Mouse (Mus musculus) lung, embryonic 14.5 days (tissue): ENCODE results near the gene Slc35c2. TPM values are rescaled to one million over a fixed set of nuclear protein-coding genes. Genes with fewer than 3 reads are reported as not detected.

Experiments
- ATAC-seq: fragments of 200-750 bp; cut with Nextera tagmentation; 2 replicates; pipeline ENCODE4 v1.8.0; 2017; ENCODE audit warnings: mild to moderate bottlenecking, moderate TSS enrichment, moderate library complexity; ENCODE audit not compliant: insufficient read depth
- DNase-seq: peaks from one replicate; pipeline ENCODE4 v3.0.0-alpha.2; 2015
- H3K27ac ChIP-seq: fragments of 300-500 bp; sonication (generic); 2 replicates; pipeline ENCODE4 v1.5.1; 2014; ENCODE audit warnings: low read depth, mild to moderate bottlenecking, moderate library complexity
- H3K27me3 ChIP-seq: fragments of 300-500 bp; sonication (generic); 2 replicates; pipeline ENCODE4 v1.6.1; 2014; ENCODE audit warnings: low read length, control low read depth; ENCODE audit not compliant: insufficient read depth
- H3K36me3 ChIP-seq: fragments of 300-500 bp; sonication (generic); 2 replicates; pipeline ENCODE4 v1.6.1; 2014; ENCODE audit warnings: control low read depth; ENCODE audit not compliant: insufficient read depth
- H3K4me1 ChIP-seq: fragments of 300-500 bp; sonication (generic); 2 replicates; pipeline ENCODE4 v1.6.1; 2014; ENCODE audit warnings: antibody characterized with exemption, control low read depth; ENCODE audit not compliant: insufficient read depth
- H3K4me2 ChIP-seq: fragments of 300-500 bp; sonication (generic); 2 replicates; pipeline ENCODE4 v1.6.1; 2014; ENCODE audit warnings: mild to moderate bottlenecking
- H3K4me3 ChIP-seq: fragments of 300-500 bp; sonication (generic); 2 replicates; pipeline ENCODE4 v1.5.1; 2014; ENCODE audit warnings: low read depth, low read length
- H3K9ac ChIP-seq: fragments of 300-500 bp; sonication (generic); 2 replicates; pipeline ENCODE4 v1.6.1; 2014
- H3K9me3 ChIP-seq: fragments of 300-500 bp; sonication (generic); 2 replicates; pipeline ENCODE4 v1.6.1; 2016; ENCODE audit warnings: low read depth, low read length, control low read depth
- CTCF ChIP-seq: IDR thresholded peaks from 2 replicates; pipeline ENCODE4 v1.5.1; 2016; ENCODE audit warnings: antibody characterized with exemption, low read depth
- WGBS: fragments of 180-500 bp; shearing (Covaris S2); extraction: QIAGEN DNeasy Blood & Tissue Kit; methylation state at CpG from one replicate; pipeline ENCODE4 v1.1.7; 2014; 5-methylcytosine and 5-hydroxymethylcytosine counted together
- polyA plus RNA-seq: library from polyadenylated mRNA; unstranded; fragments of >200 nt; fragmentation: Nextera tagmentation; extraction: Ambion mirVana; gene quantifications from 2 replicates; pipeline ENCODE4 v1.2.1, GENCODE M21; 2014

Slc35c2 gene
- polyA plus RNA-seq, result 51.9 and 52.3 TPM in 2 replicates

GRCm38 (mm10) chr2:165287202-165287984, at the start of gene Slc35c2:
Gene Slc35c2 (minus strand): TSS chr2:165287869.
- Histone ChIP-seq H3K27me3 (no peaks in the 10 kb centered on the region), H3K27ac (peak within 1 kb of the TSS; percentile 36), H3K9me3 (no peaks in the 10 kb centered on the region), H3K4me2 (peak within 1 kb of the TSS; percentile 91), H3K9ac (peak within 1 kb of the TSS; percentile 73), H3K36me3 (peaks cover 33% of the 10 kb centered on the region), H3K4me1 (peaks cover 3% of the 10 kb centered on the region; the same call in 1 of the 2 replicates), H3K4me3 (peak within 1 kb of the TSS; percentile 84)
- ATAC-seq, result peak; percentile 96
- peak; percentile 97 for DNase-seq
- under 1% methylated on average over 49 of the region's 49 CpGs for WGBS
- TF ChIP-seq CTCF, result peak; percentile 41; the same call in 1 of the 2 replicates

- H3K4me1 ChIP-seq, result no peaks in the 10 kb centered on the region
- H3K9ac ChIP-seq, result no peak overlapping the region
- no peaks in the 10 kb centered on the region for H3K36me3 ChIP-seq
- no peaks in the 10 kb centered on the region for H3K9me3 ChIP-seq
- H3K4me2 ChIP-seq, result no peak overlapping the region
- no peaks in the 10 kb centered on the region for H3K27me3 ChIP-seq
- H3K4me3 ChIP-seq, result no peak overlapping the region
- DNase-seq (peak; percentile 68), ATAC-seq (no peak)
- WGBS, result 32% methylated on average over 3 of the region's 3 CpGs
- TF ChIP-seq CTCF, result peak; percentile 61
- H3K27ac ChIP-seq, result no peak overlapping the region
Measured at GRCm38 (mm10) chr2:165337191-165337590, 49.5 kb upstream of the Slc35c2 start.

- no peak for DNase-seq
- no peak for TF ChIP-seq CTCF
- no peak overlapping the region for H3K4me2 ChIP-seq
- H3K27me3 ChIP-seq, result no peaks in the 10 kb centered on the region
- no peak overlapping the region for H3K9ac ChIP-seq
- no peaks in the 10 kb centered on the region for H3K4me1 ChIP-seq
- H3K9me3 ChIP-seq, result no peaks in the 10 kb centered on the region
- 47% methylated on average over 14 of the region's 14 CpGs for WGBS
- H3K27ac ChIP-seq, result no peak overlapping the region
- H3K36me3 ChIP-seq, result no peaks in the 10 kb centered on the region
- ATAC-seq, result no peak
- H3K4me3 ChIP-seq, result no peak overlapping the region
Measured at GRCm38 (mm10) chr2:165332610-165333210, 45.0 kb upstream of the Slc35c2 start.

GRCm38 (mm10) chr2:165329703-165330102, 42.0 kb upstream of the Slc35c2 start:
- Histone ChIP-seq H3K4me2 (no peak overlapping the region), H3K36me3 (no peaks in the 10 kb centered on the region), H3K4me3 (no peak overlapping the region), H3K27ac (no peak overlapping the region), H3K27me3 (no peaks in the 10 kb centered on the region), H3K9me3 (no peaks in the 10 kb centered on the region), H3K4me1 (peaks cover 9% of the 10 kb centered on the region), H3K9ac (no peak overlapping the region)
- no peak for DNase-seq
- WGBS, result 15% methylated on average over 3 of the region's 3 CpGs
- no peak for ATAC-seq
- no peak for TF ChIP-seq CTCF

GRCm38 (mm10) chr2:165328746-165329145, 41.1 kb upstream of the Slc35c2 start:
- no peak for ATAC-seq
- 66% methylated on average over 5 of the region's 5 CpGs for WGBS

DNA sequence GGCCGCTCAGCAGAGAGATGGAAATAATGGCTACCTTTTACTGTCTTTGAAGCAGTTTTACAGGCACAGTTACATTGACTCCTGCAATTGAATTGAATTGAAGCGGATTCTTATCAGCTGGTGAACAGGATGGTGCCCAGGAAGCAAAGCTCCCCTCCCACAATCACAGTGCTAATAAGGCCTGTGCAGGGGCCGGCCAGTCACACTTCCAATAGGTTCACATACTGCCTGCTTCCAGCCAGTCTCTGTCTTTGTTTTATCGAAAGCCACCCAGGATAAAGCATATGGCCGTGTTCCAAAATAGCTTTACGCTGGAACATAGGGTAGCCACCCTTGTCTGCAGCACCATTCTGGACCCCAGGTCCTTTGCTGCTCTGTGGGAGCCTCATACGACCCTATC, 39.7 kb upstream of the Slc35c2 start:
- peak overlapping the region; percentile 62 for H3K9ac ChIP-seq
- H3K4me3 ChIP-seq, result peak overlapping the region; percentile 93
- TF ChIP-seq CTCF, result no peak
- no peaks in the 10 kb centered on the region for H3K36me3 ChIP-seq
- ATAC-seq (no peak), DNase-seq (no peak)
- H3K27me3 ChIP-seq, result no peaks in the 10 kb centered on the region
- H3K4me2 ChIP-seq, result peak overlapping the region; percentile 95
- H3K27ac ChIP-seq, result no peak overlapping the region
- peaks cover 15% of the 10 kb centered on the region for H3K4me1 ChIP-seq
- H3K9me3 ChIP-seq, result no peaks in the 10 kb centered on the region
- 49% methylated on average over 7 of the region's 7 CpGs for WGBS

More at GRCm38 (mm10) chr2:165328746-165329145, 41.1 kb upstream of the Slc35c2 start:
- no peak for TF ChIP-seq CTCF
- no peak overlapping the region for H3K27ac ChIP-seq
- peaks cover 12% of the 10 kb centered on the region for H3K4me1 ChIP-seq
- no peaks in the 10 kb centered on the region for H3K27me3 ChIP-seq
- no peak for DNase-seq
- no peaks in the 10 kb centered on the region for H3K36me3 ChIP-seq
- no peak overlapping the region for H3K9ac ChIP-seq
- no peak overlapping the region for H3K4me2 ChIP-seq
- H3K4me3 ChIP-seq, result no peak overlapping the region
- no peaks in the 10 kb centered on the region for H3K9me3 ChIP-seq

- Histone ChIP-seq H3K9me3 (no peaks in the 10 kb centered on the region), H3K4me1 (peaks cover 20% of the 10 kb centered on the region), H3K36me3 (no peaks in the 10 kb centered on the region), H3K9ac (peak within 1 kb of the TSS; percentile 88), H3K27ac (peak within 1 kb of the TSS; percentile 70), H3K4me3 (peak within 1 kb of the TSS; percentile 93), H3K4me2 (peak within 1 kb of the TSS; percentile 95), H3K27me3 (no peaks in the 10 kb centered on the region)
- peak; percentile 99 for DNase-seq
- no peak; the same call in 1 of the 2 replicates for TF ChIP-seq CTCF
- WGBS, result under 1% methylated on average over 55 of the region's 55 CpGs
- peak; percentile 97 for ATAC-seq
Measured at GRCm38 (mm10) chr2:165326304-165327190, 38.9 kb upstream of the Slc35c2 start, which contains the start of gene Elmo2. Gene Elmo2 (minus strand): TSS chr2:165326479.
